Mouse (Mus musculus) megakaryocyte, adult 5-6 weeks (primary cell): Measurements from ENCODE around the gene Esp38. TPM values are rescaled to one million over a fixed set of nuclear protein-coding genes. Genes with fewer than 3 reads are reported as not detected.
"Not testable (repeated sequence)": the region's sequence is repeated elsewhere in the genome, so short reads cannot be mapped to it uniquely, and the experiment has no call there.

Experiments
- ATAC-seq: 2 replicates; pipeline ENCODE4 v1.8.0; 2016; ENCODE audit warnings: mild to moderate bottlenecking, inconsistent platforms; ENCODE audit not compliant: poor library complexity, severe bottlenecking
- total RNA-seq, 2 experiments: library from RNA; stranded (forward) in 1 of 2; stranded (reverse) in 1 of 2; fragments of 153-499, 151-499 nt in 1 of 2; fragments of 221-1000, 200-1000 nt in 1 of 2; gene quantifications; 2 replicates each; pipeline versions ENCODE4 v1.2.3 to v1.2.4; 2015 to 2017

The Esp38 gene
- total RNA-seq (2015) (not detected in 2 replicates), total RNA-seq (2017) (not detected in 2 replicates)

DNA sequence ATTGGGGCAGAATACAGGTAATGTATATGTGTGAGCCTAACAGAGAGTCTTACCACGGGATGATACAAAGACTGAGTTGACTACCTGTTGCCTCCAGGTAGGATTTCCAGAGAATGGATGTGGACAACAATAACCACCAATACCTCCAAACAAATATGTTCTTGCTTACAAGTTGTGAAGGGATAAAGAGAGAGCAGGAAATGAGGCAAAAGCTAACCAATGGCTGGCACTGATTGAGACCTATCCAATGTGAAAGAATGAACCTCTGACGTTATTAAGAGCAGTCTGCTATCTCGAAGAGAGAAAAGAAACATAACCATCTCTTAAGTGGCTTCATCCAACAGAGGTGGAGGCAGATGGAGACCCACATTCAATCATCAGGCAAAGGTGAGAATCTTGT, at the start of gene Esp38:
Gene Esp38 (plus strand): TSS at position 301 of the 400 bp plus-strand sequence.
- ATAC-seq: no peak

DNA sequence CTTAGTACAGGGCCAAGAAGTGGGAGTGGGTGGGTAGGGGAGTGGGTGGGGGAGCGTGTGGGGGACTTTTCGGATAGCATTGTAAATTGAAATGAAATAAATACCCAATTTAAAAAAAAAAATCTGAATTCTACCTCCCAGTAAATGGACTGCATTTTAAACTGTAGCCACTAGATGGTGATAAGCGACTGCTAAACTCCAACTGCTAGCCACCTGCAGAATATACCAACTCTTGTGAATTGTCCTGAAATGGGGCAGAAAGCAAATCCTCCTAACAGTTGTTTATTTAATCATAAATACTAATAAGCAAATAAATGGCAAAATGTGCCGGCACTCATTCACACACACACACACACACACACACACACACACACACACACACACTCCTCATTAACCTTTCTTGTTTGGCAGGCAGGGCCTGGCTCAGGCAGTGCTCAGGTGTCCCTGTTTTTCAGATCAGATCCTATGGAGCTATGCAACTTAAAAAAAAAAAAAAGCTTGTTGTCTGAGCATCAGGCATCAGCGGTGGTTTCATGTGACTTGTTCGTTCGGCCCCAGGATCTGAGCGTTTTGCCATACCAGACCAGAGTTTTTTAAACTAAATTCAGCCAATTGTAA, 47.3 kb upstream of the Esp38 start:
- ATAC-seq: not testable (repeated sequence)

Other genes starting within 250 kb of the Esp38 start
- gene AC192777.2, start 144.9 kb downstream of the Esp38 start, total RNA-seq (2015): not detected in 2 replicates
- not detected in 2 replicates for gene AC192777.2, start 144.9 kb downstream of the Esp38 start, total RNA-seq (2017)